Mouse (Mus musculus) CD4-positive naive resting alpha-beta T cell, adult 57 days (primary cell): ENCODE results near the gene Izumo4. TPM values are rescaled to one million over a fixed set of nuclear protein-coding genes. Genes with fewer than 3 reads are reported as not detected.

Experiments
- total RNA-seq: library from RNA; stranded (reverse); gene quantifications from one replicate; pipeline ENCODE4 v1.2.4, GENCODE M21; 2023

The Izumo4 gene
- total RNA-seq, result 62.9 TPM

DNA sequence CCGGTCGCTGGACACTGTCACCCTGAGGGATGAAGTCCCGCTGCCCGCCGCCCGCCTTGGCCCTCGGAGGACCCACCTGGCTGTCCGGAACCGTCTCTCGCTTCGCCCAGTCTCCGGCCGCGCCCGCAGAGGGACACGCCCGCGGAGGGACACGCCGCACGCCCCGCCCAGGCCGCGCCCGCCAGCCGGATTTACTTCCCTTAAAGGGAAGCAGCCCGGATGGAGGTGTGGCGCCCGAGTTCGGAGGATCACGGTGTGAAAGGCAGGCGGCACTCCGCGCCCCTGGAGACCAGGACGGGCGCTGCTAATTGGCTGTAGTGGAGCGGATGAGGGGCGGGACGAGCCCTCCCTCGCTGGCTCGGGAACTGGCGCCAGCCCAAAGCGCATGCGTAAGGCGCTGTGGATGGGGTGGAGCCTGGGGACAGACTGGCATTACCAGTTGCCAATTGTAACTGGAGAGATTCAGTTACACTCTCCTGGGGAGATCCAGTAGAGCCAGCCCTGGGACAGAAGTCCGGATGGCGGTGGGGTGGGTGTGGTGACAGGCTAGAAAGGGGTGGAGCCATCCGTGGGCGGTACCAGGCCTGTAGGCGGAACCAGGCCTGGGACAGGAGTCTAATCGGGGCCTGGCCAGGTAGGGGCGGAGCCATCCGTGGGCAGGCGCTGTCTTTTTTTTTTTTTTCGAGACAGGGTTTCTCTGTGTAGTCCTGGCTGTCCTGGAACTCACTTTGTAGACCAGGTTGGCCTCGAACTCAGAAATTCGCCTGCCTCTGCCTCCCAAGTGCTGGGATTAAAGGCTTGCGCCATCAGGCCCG is at the start of gene Izumo4, which contains the start of gene Mob3a:
Izumo4 (plus strand) TSS at position 464 of the 815 bp plus-strand sequence.
Mob3a (minus strand) TSS at position 257 of the 815 bp plus-strand sequence.

DNA sequence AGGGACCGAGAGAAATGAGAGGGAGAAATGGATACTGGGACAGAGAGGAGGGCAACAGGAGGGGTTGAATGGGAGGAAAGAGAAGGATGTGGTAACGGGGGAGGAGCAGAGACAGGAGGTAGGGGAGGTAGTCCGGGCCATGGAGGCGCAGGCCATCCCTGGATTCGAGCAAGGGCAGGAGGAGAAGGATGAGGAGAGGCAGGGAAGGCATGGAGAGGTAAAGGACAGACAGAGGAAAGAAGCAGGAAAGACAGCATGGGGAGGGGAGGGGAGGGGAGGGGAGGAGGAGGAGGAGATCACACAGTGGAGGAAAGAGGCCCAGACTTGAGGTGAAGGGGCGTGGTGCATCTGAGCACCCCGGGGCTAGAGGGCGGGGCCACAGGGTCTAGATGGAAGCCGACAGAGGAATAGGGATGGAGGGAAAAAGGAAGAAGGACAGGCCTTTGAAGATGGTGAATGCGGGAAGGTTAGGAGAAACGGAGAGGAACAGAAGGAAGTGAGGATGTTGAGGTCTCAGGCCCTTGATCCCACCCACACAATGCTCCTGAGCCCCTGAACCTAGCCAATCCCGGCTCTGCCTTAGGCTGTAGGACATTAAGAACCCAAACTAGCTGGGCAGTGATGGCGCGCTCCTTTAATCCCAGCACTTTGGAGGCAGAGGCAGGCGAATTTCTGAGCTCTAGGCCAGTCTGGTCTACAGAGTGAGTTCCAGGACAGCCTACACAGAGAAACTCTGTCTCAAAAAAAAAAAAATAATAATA is 44.9 kb upstream of the Izumo4 start, which contains the start of gene Btbd2:
Btbd2 (minus strand) TSS at position 209 of the 761 bp plus-strand sequence.

DNA sequence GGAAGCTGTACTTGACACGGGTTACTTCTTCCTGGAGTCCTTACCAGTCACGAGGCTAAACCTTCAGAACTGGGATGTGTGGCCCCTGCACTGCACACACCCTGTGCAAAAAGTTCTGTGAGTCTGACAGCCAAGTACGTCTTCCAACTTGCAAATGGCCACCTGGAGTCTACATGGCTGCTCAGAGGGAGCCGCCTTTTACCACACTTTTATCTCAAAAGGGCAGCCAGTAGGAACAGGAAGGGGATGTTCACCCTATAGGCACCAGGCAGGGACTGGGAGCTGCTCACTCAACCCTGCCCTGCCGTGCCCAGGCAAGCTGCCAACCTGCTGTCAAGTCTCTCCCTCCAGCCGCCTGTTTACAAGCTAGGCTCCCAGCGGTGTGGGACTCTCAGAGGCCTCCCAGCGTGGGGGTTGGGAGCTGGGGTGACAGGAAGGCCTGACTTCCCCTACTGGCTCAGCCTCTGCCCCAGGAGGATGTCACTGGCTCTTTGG is 24.0 kb upstream of the Izumo4 start, which contains the start of gene Mknk2:
Mknk2 (minus strand) TSS at position 171 of the 495 bp plus-strand sequence.

GRCm38 (mm10) chr10:80742180-80742978 is 40.4 kb downstream of the Izumo4 start, which contains the start of gene Ap3d1:
Gene Ap3d1 (minus strand): TSS chr10:80742264.

DNA sequence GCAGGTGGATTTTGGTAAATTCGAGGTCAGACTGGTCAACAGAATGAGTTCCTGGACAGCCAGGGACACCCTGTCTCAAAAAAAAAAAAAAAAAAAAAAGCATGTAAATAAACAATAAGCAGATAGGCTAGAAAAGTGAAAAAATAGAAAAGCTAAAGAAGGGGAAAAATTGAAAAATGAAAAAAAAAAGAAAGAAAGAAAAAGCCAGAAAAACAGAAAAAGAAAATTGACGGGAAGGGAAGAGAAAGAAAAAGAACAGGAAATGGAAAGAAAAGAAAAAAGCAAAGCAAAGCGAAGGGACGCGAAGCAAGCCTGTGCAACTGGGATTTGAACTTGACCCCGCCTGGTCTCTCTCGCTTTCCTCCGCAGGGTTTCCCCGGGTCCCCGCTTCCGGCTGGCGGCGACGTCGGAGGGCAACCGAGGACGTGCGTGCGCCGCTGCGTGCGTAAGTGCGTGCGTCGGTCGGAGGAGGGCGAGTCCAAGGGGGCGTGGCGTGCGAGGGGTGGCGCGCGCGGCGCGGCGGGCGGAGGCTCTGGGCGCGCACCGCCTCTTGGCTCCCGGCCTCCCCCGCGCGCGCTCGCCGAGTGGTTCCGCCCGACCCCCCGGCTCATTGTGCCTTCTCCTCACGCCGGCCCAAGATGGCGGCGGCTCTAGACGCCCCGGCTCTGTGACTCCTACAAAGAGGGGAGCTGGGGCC is 52.8 kb downstream of the Izumo4 start, which contains the start of gene Dot1l:
Dot1l (plus strand) TSS at position 613 of the 697 bp plus-strand sequence.

Other genes starting within 250 kb of the Izumo4 start
- not detected for gene Onecut3, start 207.3 kb upstream of the Izumo4 start, total RNA-seq
- gene Atp8b3, start 163.1 kb upstream of the Izumo4 start, total RNA-seq, result not detected
- 136 TPM for gene Rexo1, start 140.6 kb upstream of the Izumo4 start, total RNA-seq
- 27.8 TPM for gene Klf16, start 124.9 kb upstream of the Izumo4 start, total RNA-seq
- gene Abhd17a, start 111.8 kb upstream of the Izumo4 start, total RNA-seq, result 51.8 TPM
- 51.3 TPM for gene Scamp4, start 99.3 kb upstream of the Izumo4 start, total RNA-seq
- gene Adat3, start 99.3 kb upstream of the Izumo4 start, total RNA-seq, result 7.8 TPM
- 5.4 TPM for gene Gm49322, start 96.2 kb upstream of the Izumo4 start, total RNA-seq
- gene Csnk1g2, start 79.3 kb upstream of the Izumo4 start, total RNA-seq, result 206 TPM
- gene Btbd2, start 45.1 kb upstream of the Izumo4 start, total RNA-seq, result 26.8 TPM
- 304 TPM for gene Mknk2, start 24.1 kb upstream of the Izumo4 start, total RNA-seq
- gene Mob3a, start 207 bp upstream of the Izumo4 start, total RNA-seq, result 150 TPM
- gene Ap3d1, start 40.1 kb downstream of the Izumo4 start, total RNA-seq, result 126 TPM
- gene Dot1l, start 53.0 kb downstream of the Izumo4 start, total RNA-seq, result 82.2 TPM
- 63.1 TPM for gene Sf3a2, start 96.0 kb downstream of the Izumo4 start, total RNA-seq
- 116 TPM for gene Plekhj1, start 96.4 kb downstream of the Izumo4 start, total RNA-seq
- 2.4 TPM for gene Amh, start 103.1 kb downstream of the Izumo4 start, total RNA-seq
- not detected for gene Jsrp1, start 111.3 kb downstream of the Izumo4 start, total RNA-seq
- gene Oaz1, start 124.5 kb downstream of the Izumo4 start, total RNA-seq, result 545 TPM
- not detected for gene Lingo3, start 141.9 kb downstream of the Izumo4 start, total RNA-seq
- 24.7 TPM for gene Lsm7, start 153.0 kb downstream of the Izumo4 start, total RNA-seq
- 39.0 TPM for gene Sppl2b, start 153.1 kb downstream of the Izumo4 start, total RNA-seq
- not detected for gene Tmprss9, start 169.7 kb downstream of the Izumo4 start, total RNA-seq
- gene Timm13, start 198.8 kb downstream of the Izumo4 start, total RNA-seq, result 72.7 TPM
- gene Lmnb2, start 216.1 kb downstream of the Izumo4 start, total RNA-seq, result 10.2 TPM
- 28.6 TPM for gene Gadd45b, start 227.9 kb downstream of the Izumo4 start, total RNA-seq